Mouse (Mus musculus): ENCODE results near the gene Olfr93. TPM values are rescaled to one million over a fixed set of nuclear protein-coding genes. Genes with fewer than 3 reads are reported as not detected.

The Olfr93 gene
- polyA plus RNA-seq, 1 experiment from 2014 or later, result not detected

DNA sequence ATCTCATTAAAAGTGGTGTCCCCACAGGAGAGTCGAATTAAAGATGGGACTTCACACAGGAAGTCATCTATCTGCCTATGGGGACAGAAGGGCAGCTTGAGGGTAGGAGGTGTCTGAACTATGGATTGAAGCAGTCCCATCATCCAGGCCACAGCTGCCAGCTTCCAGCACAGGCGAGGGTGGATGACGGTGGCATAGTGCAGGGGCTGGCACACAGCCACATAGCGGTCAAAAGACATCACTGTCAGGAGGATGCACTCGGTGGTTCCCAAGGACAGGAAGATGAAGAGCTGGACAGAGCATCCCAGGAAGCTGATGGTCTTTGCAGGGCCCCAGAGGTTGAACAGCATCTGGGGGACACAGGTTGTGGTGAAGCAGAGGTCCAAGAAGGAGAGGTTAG, 68.0 kb downstream of the Olfr93 start:
- H3K4me3 ChIP-seq (ENCODE audit: low read depth, low read length), result no peak overlapping the region
- H3K36me3 ChIP-seq (replicated peaks; ENCODE audit: insufficient read depth, low read length), result no peaks in the 10 kb centered on the region
- no peaks in the 10 kb centered on the region for H3K9me3 ChIP-seq (ENCODE audit: low read length)
- 64% methylated on average over 5 of the region's 5 CpGs for WGBS (ENCODE audit: insufficient replicate concordance)
- H3K9ac ChIP-seq (replicated peaks), result no peak overlapping the region
- DNase-seq, result no peak
- H3K4me2 ChIP-seq (ENCODE audit: low read depth, low read length), result no peak overlapping the region
- no peaks in the 10 kb centered on the region for H3K27me3 ChIP-seq (ENCODE audit: insufficient read depth, low read length)
- no peak overlapping the region for H3K27ac ChIP-seq (ENCODE audit: low read depth)
- no peak for TF ChIP-seq CTCF (IDR thresholded peaks at IDR 0.05; ENCODE audit: low read depth)
- TF ChIP-seq EP300 (IDR thresholded peaks at IDR 0.05; ENCODE audit: low read depth), result no peak
- ATAC-seq, result no peak
- H3K4me1 ChIP-seq (ENCODE audit: insufficient read depth), result no peaks in the 10 kb centered on the region

DNA sequence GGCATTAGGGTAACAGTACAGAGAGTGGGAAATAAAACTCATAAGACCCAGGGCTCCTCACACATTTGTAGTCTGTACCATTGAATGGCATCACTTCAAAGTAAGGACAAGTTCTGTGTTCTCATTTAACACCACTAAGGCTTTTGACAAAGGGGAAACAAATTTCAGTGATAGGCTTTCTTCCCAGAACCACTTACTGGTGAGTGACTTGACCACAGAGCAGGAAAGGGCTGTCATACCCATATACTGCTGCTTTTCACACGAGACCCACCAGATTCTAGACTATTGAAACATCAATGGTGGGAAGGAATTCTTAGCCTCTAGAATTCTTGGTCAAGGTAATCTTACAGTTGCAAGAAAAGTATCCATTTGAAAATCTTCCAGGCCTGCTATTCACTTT, 69.1 kb downstream of the Olfr93 start:
- TF ChIP-seq CTCF (IDR thresholded peaks at IDR 0.05; ENCODE audit: low read depth) (no peak), EP300 (IDR thresholded peaks at IDR 0.05; ENCODE audit: low read depth) (no peak)
- no peaks in the 10 kb centered on the region for H3K9me3 ChIP-seq (ENCODE audit: low read length)
- H3K4me2 ChIP-seq (ENCODE audit: low read depth, low read length), result no peak overlapping the region
- ATAC-seq (no peak), DNase-seq (no peak)
- H3K4me3 ChIP-seq (ENCODE audit: low read depth, low read length), result no peak overlapping the region
- H3K9ac ChIP-seq (replicated peaks), result no peak overlapping the region
- no peak overlapping the region for H3K27ac ChIP-seq (ENCODE audit: low read depth)
- 24% methylated on average over 1 of the region's 1 CpGs for WGBS (ENCODE audit: insufficient replicate concordance)
- H3K36me3 ChIP-seq (replicated peaks; ENCODE audit: insufficient read depth, low read length), result no peaks in the 10 kb centered on the region
- H3K27me3 ChIP-seq (ENCODE audit: insufficient read depth, low read length), result no peaks in the 10 kb centered on the region
- H3K4me1 ChIP-seq (ENCODE audit: insufficient read depth), result no peaks in the 10 kb centered on the region

Other genes with a start within 250 kb of the Olfr93 start
- gene Rnf39, start 218.6 kb downstream of the Olfr93 start, polyA plus RNA-seq (2015; fragmentation: Nextera tagmentation; extraction: Ambion mirVana), result 0.11 TPM in 1 of 2 replicates, not detected in the other
- 39.9 and 41.7 TPM in 2 replicates for gene Ppp1r11, start 209.8 kb downstream of the Olfr93 start, polyA plus RNA-seq (2015; fragmentation: Nextera tagmentation; extraction: Ambion mirVana)
- 19.3 and 23.7 TPM in 2 replicates for gene Znrd1, start 202.9 kb downstream of the Olfr93 start, polyA plus RNA-seq (2015; fragmentation: Nextera tagmentation; extraction: Ambion mirVana)
- gene Znrd1as, start 202.9 kb downstream of the Olfr93 start, polyA plus RNA-seq (2015; fragmentation: Nextera tagmentation; extraction: Ambion mirVana), result 4.1 and 5.6 TPM in 2 replicates
- not detected in 2 replicates for gene 2410137M14Rik, start 180.3 kb downstream of the Olfr93 start, polyA plus RNA-seq (2015; fragmentation: Nextera tagmentation; extraction: Ambion mirVana)
- gene H2-M5, start 172.0 kb downstream of the Olfr93 start, polyA plus RNA-seq (2015; fragmentation: Nextera tagmentation; extraction: Ambion mirVana), result 0.04 TPM in 1 of 2 replicates, not detected in the other
- 1.4 and 2.3 TPM in 2 replicates for gene Zfp57, start 160.3 kb downstream of the Olfr93 start, polyA plus RNA-seq (2015; fragmentation: Nextera tagmentation; extraction: Ambion mirVana)
- not detected in 2 replicates for gene Mog, start 138.1 kb downstream of the Olfr93 start, polyA plus RNA-seq (2015; fragmentation: Nextera tagmentation; extraction: Ambion mirVana)
- gene Gabbr1, start 115.5 kb downstream of the Olfr93 start, polyA plus RNA-seq (2015; fragmentation: Nextera tagmentation; extraction: Ambion mirVana), result 0.41 and 0.46 TPM in 2 replicates
- not detected in 2 replicates for gene Olfr90, start 73.0 kb downstream of the Olfr93 start, polyA plus RNA-seq (2015; fragmentation: Nextera tagmentation; extraction: Ambion mirVana)
- gene Olfr91, start 63.2 kb downstream of the Olfr93 start, polyA plus RNA-seq (2015; fragmentation: Nextera tagmentation; extraction: Ambion mirVana), result not detected in 2 replicates
- gene Olfr92, start 41.4 kb downstream of the Olfr93 start, polyA plus RNA-seq (2015; fragmentation: Nextera tagmentation; extraction: Ambion mirVana), result not detected in 2 replicates
- gene Ubd, start 32.4 kb upstream of the Olfr93 start, polyA plus RNA-seq (2015; fragmentation: Nextera tagmentation; extraction: Ambion mirVana), result 2.2 and 3.4 TPM in 2 replicates
- gene Olfr94, start 39.5 kb upstream of the Olfr93 start, polyA plus RNA-seq (2015; fragmentation: Nextera tagmentation; extraction: Ambion mirVana), result not detected in 2 replicates
- not detected in 2 replicates for gene Olfr95, start 51.6 kb upstream of the Olfr93 start, polyA plus RNA-seq (2015; fragmentation: Nextera tagmentation; extraction: Ambion mirVana)
- not detected in 2 replicates for gene Olfr96, start 58.7 kb upstream of the Olfr93 start, polyA plus RNA-seq (2015; fragmentation: Nextera tagmentation; extraction: Ambion mirVana)
- not detected in 2 replicates for gene Olfr97, start 75.8 kb upstream of the Olfr93 start, polyA plus RNA-seq (2015; fragmentation: Nextera tagmentation; extraction: Ambion mirVana)
- gene Olfr98, start 102.3 kb upstream of the Olfr93 start, polyA plus RNA-seq (2015; fragmentation: Nextera tagmentation; extraction: Ambion mirVana), result not detected in 2 replicates
- 4.5 and 4.6 TPM in 2 replicates for gene H2-M3, start 108.7 kb upstream of the Olfr93 start, polyA plus RNA-seq (2015; fragmentation: Nextera tagmentation; extraction: Ambion mirVana)
- gene Olfr99, start 122.0 kb upstream of the Olfr93 start, polyA plus RNA-seq (2015; fragmentation: Nextera tagmentation; extraction: Ambion mirVana), result not detected in 2 replicates
- not detected in 2 replicates for gene Olfr101, start 142.8 kb upstream of the Olfr93 start, polyA plus RNA-seq (2015; fragmentation: Nextera tagmentation; extraction: Ambion mirVana)
- gene Olfr102, start 155.6 kb upstream of the Olfr93 start, polyA plus RNA-seq (2015; fragmentation: Nextera tagmentation; extraction: Ambion mirVana), result not detected in 2 replicates
- not detected in 2 replicates for gene Olfr103, start 178.2 kb upstream of the Olfr93 start, polyA plus RNA-seq (2015; fragmentation: Nextera tagmentation; extraction: Ambion mirVana)
- gene Olfr104-ps, start 198.1 kb upstream of the Olfr93 start, polyA plus RNA-seq (2015; fragmentation: Nextera tagmentation; extraction: Ambion mirVana), result not detected in 2 replicates
- not detected in 2 replicates for gene Olfr105-ps, start 217.5 kb upstream of the Olfr93 start, polyA plus RNA-seq (2015; fragmentation: Nextera tagmentation; extraction: Ambion mirVana)
- not detected in 2 replicates for gene Olfr106-ps, start 228.9 kb upstream of the Olfr93 start, polyA plus RNA-seq (2015; fragmentation: Nextera tagmentation; extraction: Ambion mirVana)
- gene Olfr107, start 237.7 kb upstream of the Olfr93 start, polyA plus RNA-seq (2015; fragmentation: Nextera tagmentation; extraction: Ambion mirVana), result not detected in 2 replicates

Data from liver, postnatal 0 days (tissue).